Mouse (Mus musculus) intestine, embryonic 16.5 days (tissue): ENCODE results near the gene Btaf1. TPM values are rescaled to one million over a fixed set of nuclear protein-coding genes. Genes with fewer than 3 reads are reported as not detected.

Source experiments
- ATAC-seq: fragments of 200-750 bp; cut with Nextera tagmentation; 2 replicates; pipeline ENCODE4 v1.8.0; 2017; ENCODE audit warnings: moderate TSS enrichment, moderate library complexity
- H3K27ac ChIP-seq: fragments of 300-500 bp; sonication (generic); 2 replicates; pipeline ENCODE4 v1.5.1; 2014; ENCODE audit warnings: mild to moderate bottlenecking, low read length
- H3K27me3 ChIP-seq: fragments of 300-500 bp; sonication (generic); replicated peaks from 2 replicates; pipeline ENCODE4 v1.6.1; 2014; ENCODE audit warnings: low read length, control low read depth, mixed read lengths; ENCODE audit not compliant: control insufficient read depth, insufficient read depth
- H3K36me3 ChIP-seq: fragments of 300-500 bp; sonication (generic); 2 replicates; pipeline ENCODE4 v1.6.1; 2014; ENCODE audit warnings: low read length, control low read depth; ENCODE audit not compliant: control insufficient read depth, insufficient read depth
- H3K4me1 ChIP-seq: fragments of 300-500 bp; sonication (generic); 2 replicates; pipeline ENCODE4 v1.6.1; 2014; ENCODE audit warnings: low read length, control low read depth, mixed read lengths; ENCODE audit not compliant: control insufficient read depth, insufficient read depth
- H3K4me2 ChIP-seq: fragments of 300-500 bp; sonication (generic); 2 replicates; pipeline ENCODE4 v1.6.1; 2014; ENCODE audit warnings: low read depth, low read length, control low read depth
- H3K4me3 ChIP-seq: fragments of 300-500 bp; sonication (generic); 2 replicates; pipeline ENCODE4 v1.5.1; 2014; ENCODE audit warnings: mild to moderate bottlenecking, low read length
- H3K9ac ChIP-seq: fragments of 300-500 bp; sonication (generic); 2 replicates; pipeline ENCODE4 v1.6.1; 2014; ENCODE audit warnings: low read depth, low read length
- H3K9me3 ChIP-seq: fragments of 300-500 bp; sonication (generic); 2 replicates; pipeline ENCODE4 v1.6.1; 2016; ENCODE audit warnings: low read length, control low read depth; ENCODE audit not compliant: control insufficient read depth
- WGBS: fragments of 180-500 bp; shearing (Covaris S2); extraction: QIAGEN DNeasy Blood & Tissue Kit; methylation state at CpG from one replicate; pipeline ENCODE4 v1.1.7; 2014; 5-methylcytosine and 5-hydroxymethylcytosine counted together
- polyA plus RNA-seq: library from polyadenylated mRNA; unstranded; fragments of >200 nt; fragmentation: Nextera tagmentation; extraction: Ambion mirVana; gene quantifications from 2 replicates; pipeline ENCODE4 v1.2.1, GENCODE M21; 2015

Btaf1 gene
- polyA plus RNA-seq, 1 experiment from 2014 or later: 5.8 TPM

GRCm38 (mm10) chr19:37057161-37057905 lies 131.5 kb downstream of the Btaf1 start:
- Histone ChIP-seq H3K27ac (no peak overlapping the region), H3K36me3 (no peaks in the 10 kb centered on the region), H3K4me2 (no peak overlapping the region), H3K9ac (no peak overlapping the region), H3K4me1 (no peaks in the 10 kb centered on the region), H3K27me3 (no peaks in the 10 kb centered on the region), H3K9me3 (no peaks in the 10 kb centered on the region), H3K4me3 (no peak overlapping the region)
- 76% methylated on average over 8 of the region's 8 CpGs for WGBS
- no peak for ATAC-seq

GRCm38 (mm10) chr19:37059623-37060022 lies 133.7 kb downstream of the Btaf1 start:
- Histone ChIP-seq H3K27ac (no peak overlapping the region), H3K36me3 (no peaks in the 10 kb centered on the region), H3K9ac (no peak overlapping the region), H3K27me3 (no peaks in the 10 kb centered on the region), H3K4me1 (no peaks in the 10 kb centered on the region), H3K4me2 (no peak overlapping the region), H3K9me3 (no peaks in the 10 kb centered on the region), H3K4me3 (no peak overlapping the region)
- WGBS: 41% methylated on average over 2 of the region's 2 CpGs
- no peak for ATAC-seq

- H3K4me3 ChIP-seq: no peak overlapping the region
- no peaks in the 10 kb centered on the region for H3K36me3 ChIP-seq
- no peaks in the 10 kb centered on the region for H3K4me1 ChIP-seq
- no peak overlapping the region for H3K9ac ChIP-seq
- H3K4me2 ChIP-seq: no peak overlapping the region
- no peak overlapping the region for H3K27ac ChIP-seq
- H3K9me3 ChIP-seq: no peaks in the 10 kb centered on the region
- WGBS: 84% methylated on average over 4 of the region's 4 CpGs
- ATAC-seq: no peak
- no peaks in the 10 kb centered on the region for H3K27me3 ChIP-seq
Measured at GRCm38 (mm10) chr19:37060078-37060477, 134.2 kb downstream of the Btaf1 start.

Other genes with a start within 250 kb of the Btaf1 start
- 10.3 and 10.5 TPM in 2 replicates for gene Ppp1r3c, start 189.4 kb upstream of the Btaf1 start, polyA plus RNA-seq
- 16.2 and 16.7 TPM in 2 replicates for gene Tnks2, start 91.8 kb upstream of the Btaf1 start, polyA plus RNA-seq
- gene Fgfbp3, start 6.5 kb upstream of the Btaf1 start, polyA plus RNA-seq: 3.1 and 3.5 TPM in 2 replicates